Mouse (Mus musculus): Measurements from ENCODE around the gene Slc25a11. TPM values are rescaled to one million over a fixed set of nuclear protein-coding genes. Genes with fewer than 3 reads are reported as not detected.

The Slc25a11 gene
- polyA plus RNA-seq, 1 experiment from 2014 or later = 157 TPM

GRCm38 (mm10) chr11:70644564-70645103 lies 2.6 kb downstream of the Slc25a11 start:
- no peaks in the 10 kb centered on the region for H3K27me3 ChIP-seq (ENCODE audit: control insufficient read depth, insufficient read depth, low read length)
- H3K9me3 ChIP-seq (ENCODE audit: control insufficient read depth, low read depth, low read length) = no peaks in the 10 kb centered on the region
- H3K27ac ChIP-seq (ENCODE audit: low read length) = no peak overlapping the region
- peaks cover 28% of the 10 kb centered on the region for H3K36me3 ChIP-seq (ENCODE audit: control insufficient read depth, insufficient read depth, low read length)
- no peak overlapping the region for H3K9ac ChIP-seq (replicated peaks; ENCODE audit: low read depth, low read length)
- peaks cover 16% of the 10 kb centered on the region for H3K4me1 ChIP-seq (ENCODE audit: control insufficient read depth, insufficient read depth, low read length)
- no peak overlapping the region for H3K4me3 ChIP-seq (ENCODE audit: low read depth, low read length)
- 92% methylated on average over 8 of the region's 8 CpGs for WGBS
- H3K4me2 ChIP-seq (replicated peaks; ENCODE audit: low read depth, low read length) = no peak overlapping the region
- ATAC-seq (ENCODE audit: insufficient number of reproducible peaks, insufficient read depth, low FRiP score, low read depth) = no peak

- Histone ChIP-seq H3K4me1 (ENCODE audit: control insufficient read depth, insufficient read depth, low read length) (peaks cover 9% of the 10 kb centered on the region), H3K27ac (ENCODE audit: low read length) (no peak overlapping the region)
- WGBS = 88% methylated on average over 6 of the region's 6 CpGs
These were observed 4.2 kb downstream of the Slc25a11 start for GRCm38 (mm10) chr11:70643051-70643450.

GRCm38 (mm10) chr11:70641241-70641640 lies 6.0 kb downstream of the Slc25a11 start:
- no peaks in the 10 kb centered on the region for H3K9me3 ChIP-seq (ENCODE audit: control insufficient read depth, low read depth, low read length)
- H3K9ac ChIP-seq (replicated peaks; ENCODE audit: low read depth, low read length) = no peak overlapping the region
- no peak for ATAC-seq (ENCODE audit: insufficient number of reproducible peaks, insufficient read depth, low FRiP score, low read depth)
- no peak overlapping the region for H3K4me2 ChIP-seq (replicated peaks; ENCODE audit: low read depth, low read length)
- no peak overlapping the region for H3K4me3 ChIP-seq (ENCODE audit: low read depth, low read length)
- no peak overlapping the region for H3K27ac ChIP-seq (ENCODE audit: low read length)
- H3K36me3 ChIP-seq (ENCODE audit: control insufficient read depth, insufficient read depth, low read length) = peaks cover 17% of the 10 kb centered on the region; the same call in 1 of the 2 replicates
- peaks cover 9% of the 10 kb centered on the region for H3K4me1 ChIP-seq (ENCODE audit: control insufficient read depth, insufficient read depth, low read length)
- no peaks in the 10 kb centered on the region for H3K27me3 ChIP-seq (ENCODE audit: control insufficient read depth, insufficient read depth, low read length)
- 83% methylated on average over 7 of the region's 7 CpGs for WGBS

More at GRCm38 (mm10) chr11:70643051-70643450, 4.2 kb downstream of the Slc25a11 start:
- no peak overlapping the region for H3K4me2 ChIP-seq (replicated peaks; ENCODE audit: low read depth, low read length)
- no peaks in the 10 kb centered on the region for H3K27me3 ChIP-seq (ENCODE audit: control insufficient read depth, insufficient read depth, low read length)
- H3K9me3 ChIP-seq (ENCODE audit: control insufficient read depth, low read depth, low read length) = no peaks in the 10 kb centered on the region
- ATAC-seq (ENCODE audit: insufficient number of reproducible peaks, insufficient read depth, low FRiP score, low read depth) = no peak
- no peak overlapping the region for H3K9ac ChIP-seq (replicated peaks; ENCODE audit: low read depth, low read length)
- H3K36me3 ChIP-seq (ENCODE audit: control insufficient read depth, insufficient read depth, low read length) = peaks cover 17% of the 10 kb centered on the region; the same call in 1 of the 2 replicates
- H3K4me3 ChIP-seq (ENCODE audit: low read depth, low read length) = no peak overlapping the region

DNA sequence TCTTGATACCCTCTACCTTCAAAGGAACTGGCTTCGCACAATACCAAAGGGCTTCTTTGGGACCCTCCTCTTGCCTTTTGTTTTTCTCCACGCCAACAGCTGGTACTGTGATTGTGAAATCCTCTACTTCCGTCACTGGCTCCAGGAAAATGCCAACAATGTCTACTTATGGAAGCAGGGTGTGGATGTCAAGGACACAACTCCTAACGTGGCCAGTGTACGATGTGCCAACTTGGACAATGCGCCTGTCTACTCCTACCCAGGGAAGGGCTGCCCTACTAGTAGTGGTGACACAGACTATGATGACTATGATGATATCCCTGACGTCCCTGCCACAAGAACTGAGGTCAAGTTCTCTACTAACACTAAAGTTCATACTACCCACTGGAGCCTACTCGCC lies 7.3 kb downstream of the Slc25a11 start:
- Histone ChIP-seq H3K4me3 (ENCODE audit: low read depth, low read length) (no peak overlapping the region), H3K9ac (replicated peaks; ENCODE audit: low read depth, low read length) (no peak overlapping the region), H3K4me2 (replicated peaks; ENCODE audit: low read depth, low read length) (no peak overlapping the region), H3K9me3 (ENCODE audit: control insufficient read depth, low read depth, low read length) (no peaks in the 10 kb centered on the region), H3K36me3 (ENCODE audit: control insufficient read depth, insufficient read depth, low read length) (peaks cover 10% of the 10 kb centered on the region; the same call in 1 of the 2 replicates), H3K27ac (ENCODE audit: low read length) (no peak overlapping the region), H3K27me3 (ENCODE audit: control insufficient read depth, insufficient read depth, low read length) (no peaks in the 10 kb centered on the region), H3K4me1 (ENCODE audit: control insufficient read depth, insufficient read depth, low read length) (no peaks in the 10 kb centered on the region)
- ATAC-seq (ENCODE audit: insufficient number of reproducible peaks, insufficient read depth, low FRiP score, low read depth) = no peak
- 87% methylated on average over 8 of the region's 8 CpGs for WGBS

DNA sequence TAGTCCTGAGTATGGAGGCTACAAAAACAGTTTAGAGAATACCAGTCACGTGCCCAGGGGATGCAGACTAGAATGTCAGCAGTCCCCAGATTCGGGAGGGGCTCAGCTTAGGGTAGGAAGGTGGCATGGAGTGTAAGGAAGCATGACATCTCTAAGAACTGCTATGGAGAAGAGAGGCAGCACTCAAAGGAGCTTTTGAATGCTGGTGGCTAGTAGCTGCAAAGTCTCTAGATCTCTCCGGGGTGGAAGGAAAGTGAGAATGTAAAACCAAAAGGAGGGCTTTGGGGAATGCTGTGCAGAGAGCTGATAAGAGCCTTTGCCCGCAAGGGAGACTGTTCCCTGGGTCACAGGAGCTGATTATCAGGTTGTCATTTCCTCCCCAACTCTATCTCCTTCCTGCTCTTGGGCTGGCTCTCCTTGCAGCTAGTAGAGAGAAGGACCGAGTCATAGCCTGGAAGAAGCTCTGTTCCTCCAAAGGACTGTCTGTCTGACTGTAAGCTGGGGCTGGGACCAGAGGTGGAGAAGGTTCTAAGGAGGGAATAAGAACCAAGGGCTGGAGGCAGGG lies 8.5 kb downstream of the Slc25a11 start, which contains the start of gene Gp1ba:
Gene Gp1ba (plus strand): TSS at position 409 of the 565 bp plus-strand sequence.
- H3K4me1 ChIP-seq (ENCODE audit: control insufficient read depth, insufficient read depth, low read length) = no peaks in the 10 kb centered on the region
- WGBS = 20% methylated on average over 5 of the region's 5 CpGs
- no peak within 1 kb of the TSS for H3K9ac ChIP-seq (replicated peaks; ENCODE audit: low read depth, low read length)
- peaks cover 4% of the 10 kb centered on the region; the same call in 1 of the 2 replicates for H3K36me3 ChIP-seq (ENCODE audit: control insufficient read depth, insufficient read depth, low read length)
- no peak for ATAC-seq (ENCODE audit: insufficient number of reproducible peaks, insufficient read depth, low FRiP score, low read depth)
- no peaks in the 10 kb centered on the region for H3K27me3 ChIP-seq (ENCODE audit: control insufficient read depth, insufficient read depth, low read length)
- no peak within 1 kb of the TSS for H3K27ac ChIP-seq (ENCODE audit: low read length)
- H3K9me3 ChIP-seq (ENCODE audit: control insufficient read depth, low read depth, low read length) = no peaks in the 10 kb centered on the region
- no peak within 1 kb of the TSS for H3K4me3 ChIP-seq (ENCODE audit: low read depth, low read length)
- no peak within 1 kb of the TSS for H3K4me2 ChIP-seq (replicated peaks; ENCODE audit: low read depth, low read length)

DNA sequence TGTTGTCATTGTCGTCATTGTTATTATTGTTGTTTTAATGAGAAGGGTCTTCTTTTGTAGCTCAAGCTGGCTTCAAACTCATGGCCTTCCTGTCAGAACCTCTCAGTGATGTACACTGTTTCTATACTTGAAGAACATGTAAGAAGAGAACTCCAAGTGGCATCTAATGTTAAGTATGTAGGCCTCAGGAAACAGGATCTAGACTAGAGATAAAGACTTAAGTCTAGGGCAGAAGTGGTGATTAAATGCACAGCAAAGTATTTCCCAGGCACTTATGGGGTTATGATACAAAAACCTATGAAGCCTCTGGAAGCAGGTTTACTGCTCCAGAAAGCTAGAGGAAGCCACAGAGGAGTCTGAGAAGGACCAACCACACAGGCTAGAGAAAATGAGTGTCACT lies 9.0 kb downstream of the Slc25a11 start:
- Histone ChIP-seq H3K4me2 (replicated peaks; ENCODE audit: low read depth, low read length) (no peak overlapping the region), H3K9ac (replicated peaks; ENCODE audit: low read depth, low read length) (no peak overlapping the region), H3K4me1 (ENCODE audit: control insufficient read depth, insufficient read depth, low read length) (no peaks in the 10 kb centered on the region), H3K4me3 (ENCODE audit: low read depth, low read length) (no peak overlapping the region), H3K36me3 (ENCODE audit: control insufficient read depth, insufficient read depth, low read length) (peaks cover 4% of the 10 kb centered on the region; the same call in 1 of the 2 replicates), H3K9me3 (ENCODE audit: control insufficient read depth, low read depth, low read length) (no peaks in the 10 kb centered on the region), H3K27ac (ENCODE audit: low read length) (no peak overlapping the region), H3K27me3 (ENCODE audit: control insufficient read depth, insufficient read depth, low read length) (no peaks in the 10 kb centered on the region)
- ATAC-seq (ENCODE audit: insufficient number of reproducible peaks, insufficient read depth, low FRiP score, low read depth) = no peak
- 87% methylated on average over 1 of the region's 1 CpGs for WGBS

GRCm38 (mm10) chr11:70637764-70638163 lies 9.5 kb downstream of the Slc25a11 start:
- H3K9ac ChIP-seq (replicated peaks; ENCODE audit: low read depth, low read length) = no peak overlapping the region

GRCm38 (mm10) chr11:70635601-70636000 lies 11.7 kb downstream of the Slc25a11 start:
- Histone ChIP-seq H3K36me3 (ENCODE audit: control insufficient read depth, insufficient read depth, low read length) (no peaks in the 10 kb centered on the region), H3K4me1 (ENCODE audit: control insufficient read depth, insufficient read depth, low read length) (no peaks in the 10 kb centered on the region), H3K4me2 (replicated peaks; ENCODE audit: low read depth, low read length) (no peak overlapping the region), H3K9ac (replicated peaks; ENCODE audit: low read depth, low read length) (no peak overlapping the region), H3K4me3 (ENCODE audit: low read depth, low read length) (no peak overlapping the region), H3K27me3 (ENCODE audit: control insufficient read depth, insufficient read depth, low read length) (no peaks in the 10 kb centered on the region), H3K9me3 (ENCODE audit: control insufficient read depth, low read depth, low read length) (no peaks in the 10 kb centered on the region), H3K27ac (ENCODE audit: low read length) (no peak overlapping the region)
- 76% methylated on average over 4 of the region's 4 CpGs for WGBS
- ATAC-seq (ENCODE audit: insufficient number of reproducible peaks, insufficient read depth, low FRiP score, low read depth) = no peak

More at GRCm38 (mm10) chr11:70637764-70638163, 9.5 kb downstream of the Slc25a11 start:
- Histone ChIP-seq H3K9me3 (ENCODE audit: control insufficient read depth, low read depth, low read length) (no peaks in the 10 kb centered on the region), H3K4me1 (ENCODE audit: control insufficient read depth, insufficient read depth, low read length) (no peaks in the 10 kb centered on the region), H3K27ac (ENCODE audit: low read length) (no peak overlapping the region), H3K4me2 (replicated peaks; ENCODE audit: low read depth, low read length) (no peak overlapping the region), H3K36me3 (ENCODE audit: control insufficient read depth, insufficient read depth, low read length) (no peaks in the 10 kb centered on the region; the same call in 1 of the 2 replicates), H3K4me3 (ENCODE audit: low read depth, low read length) (no peak overlapping the region), H3K27me3 (ENCODE audit: control insufficient read depth, insufficient read depth, low read length) (no peaks in the 10 kb centered on the region)
- WGBS = 89% methylated on average over 1 of the region's 1 CpGs
- ATAC-seq (ENCODE audit: insufficient number of reproducible peaks, insufficient read depth, low FRiP score, low read depth) = no peak

All from stomach, embryonic 14.5 days (tissue).